Mouse (Mus musculus): ENCODE measurements around the gene Bcl2a1a. TPM values are rescaled to one million over a fixed set of nuclear protein-coding genes. Genes with fewer than 3 reads are reported as not detected.
"Not testable (repeated sequence)": the region's sequence is repeated elsewhere in the genome, so short reads cannot be mapped to it uniquely, and the experiment has no call there.

Bcl2a1a gene
- polyA plus RNA-seq (2012; rRNA removed), result 2.5 and 3.3 TPM in 2 replicates

- WGBS, result 75% methylated on average over 5 of the region's 5 CpGs
- not testable (repeated sequence) for DNase-seq (ENCODE audit: low read depth, low spot score)
Measured at GRCm38 (mm10) chr9:88956670-88957153, at the start of gene Bcl2a1a. Bcl2a1a (plus strand) TSS chr9:88956900.

- 74% methylated on average over 5 of the region's 5 CpGs for WGBS
- DNase-seq (ENCODE audit: low read depth, low spot score), result not testable (repeated sequence)
Measured at GRCm38 (mm10) chr9:88916576-88916975, 40.1 kb upstream of the Bcl2a1a start.

GRCm38 (mm10) chr9:88938312-88938711, 18.4 kb upstream of the Bcl2a1a start:
- 26% methylated on average over 2 of the region's 3 CpGs for WGBS
- DNase-seq (ENCODE audit: low read depth, low spot score), result not testable (repeated sequence)

GRCm38 (mm10) chr9:88951466-88951865, 5.2 kb upstream of the Bcl2a1a start:
- DNase-seq (ENCODE audit: low read depth, low spot score), result not testable (repeated sequence)

- not testable (repeated sequence) for DNase-seq (ENCODE audit: low read depth, low spot score)
Measured at GRCm38 (mm10) chr9:88953151-88953550, 3.5 kb upstream of the Bcl2a1a start.

- DNase-seq (ENCODE audit: low read depth, low spot score), result not testable (repeated sequence)
Measured at GRCm38 (mm10) chr9:88955224-88955623, 1.5 kb upstream of the Bcl2a1a start.

GRCm38 (mm10) chr9:88956035-88956434, 665 bp upstream of the Bcl2a1a start:
- WGBS, result 66% methylated on average over 4 of the region's 4 CpGs
- not testable (repeated sequence) for DNase-seq (ENCODE audit: low read depth, low spot score)

More at GRCm38 (mm10) chr9:88955224-88955623, 1.5 kb upstream of the Bcl2a1a start:
- 82% methylated on average over 1 of the region's 1 CpGs for WGBS

- DNase-seq (ENCODE audit: low read depth, low spot score), result no peak
- 77% methylated on average over 3 of the region's 3 CpGs for WGBS
Measured at GRCm38 (mm10) chr9:88958891-88959290, 2.2 kb downstream of the Bcl2a1a start.

GRCm38 (mm10) chr9:88959981-88960380, 3.3 kb downstream of the Bcl2a1a start:
- WGBS, result 20% methylated on average over 1 of the region's 1 CpGs
- DNase-seq (ENCODE audit: low read depth, low spot score), result not testable (repeated sequence)

- WGBS, result 69% methylated on average over 1 of the region's 6 CpGs
Measured at GRCm38 (mm10) chr9:88966462-88966861, 9.8 kb downstream of the Bcl2a1a start.

GRCm38 (mm10) chr9:88969502-88969901, 12.8 kb downstream of the Bcl2a1a start:
- DNase-seq (ENCODE audit: low read depth, low spot score), result not testable (repeated sequence)
- 67% methylated on average over 2 of the region's 2 CpGs for WGBS

More at GRCm38 (mm10) chr9:88966462-88966861, 9.8 kb downstream of the Bcl2a1a start:
- DNase-seq (ENCODE audit: low read depth, low spot score), result not testable (repeated sequence)

GRCm38 (mm10) chr9:88976875-88977274, 20.2 kb downstream of the Bcl2a1a start:
- 76% methylated on average over 4 of the region's 4 CpGs for WGBS
- not testable (repeated sequence) for DNase-seq (ENCODE audit: low read depth, low spot score)

GRCm38 (mm10) chr9:88979781-88980180, 23.1 kb downstream of the Bcl2a1a start:
- WGBS, result 90% methylated on average over 2 of the region's 2 CpGs
- not testable (repeated sequence) for DNase-seq (ENCODE audit: low read depth, low spot score)

- not testable (repeated sequence) for DNase-seq (ENCODE audit: low read depth, low spot score)
Measured at GRCm38 (mm10) chr9:89001541-89001940, 44.8 kb downstream of the Bcl2a1a start.

Other genes starting within 250 kb of the Bcl2a1a start
- 14.0 and 15.6 TPM in 2 replicates for gene Mthfsl, start 236.6 kb upstream of the Bcl2a1a start, polyA plus RNA-seq (2012; rRNA removed)
- gene Bcl2a1d, start 225.0 kb upstream of the Bcl2a1a start, polyA plus RNA-seq (2012; rRNA removed), result 4.2 TPM in 2 replicates
- not detected in 2 replicates for gene Trim43c, start 117.7 kb upstream of the Bcl2a1a start, polyA plus RNA-seq (2012; rRNA removed)
- 0.04 TPM in 1 of 2 replicates, not detected in the other for gene Trim43b, start 135.9 kb downstream of the Bcl2a1a start, polyA plus RNA-seq (2012; rRNA removed)
- gene Bcl2a1b, start 242.3 kb downstream of the Bcl2a1a start, polyA plus RNA-seq (2012; rRNA removed), result 6.0 and 6.7 TPM in 2 replicates
- not detected in 2 replicates for gene Gm29094, start 242.5 kb downstream of the Bcl2a1a start, polyA plus RNA-seq (2012; rRNA removed)

Measured in large intestine, adult 2 months (tissue).